Mouse (Mus musculus) T-helper 17 cell (primary cell): Measurements from ENCODE around the gene AU018091.
"Not testable (repeated sequence)": the region's sequence is repeated elsewhere in the genome, so short reads cannot be mapped to it uniquely, and the experiment has no call there.

ENCODE experiments used
- in situ Hi-C, 2 experiments: fragments of 300-600 bp; cut with MboI, MseI; formaldehyde crosslinking; loops; 1 replicate in 1 of 2; 2 replicates in 1 of 2; pipeline ENCODE4 v1.15.1; 2025; ENCODE audit warnings: high pct_unique_total_duplicates in 2 of 2

The AU018091 gene

GRCm38 (mm10) chr7:3166270-3166669 is 2.7 kb downstream of the AU018091 start:
- in situ Hi-C loops: no loop called here

GRCm38 (mm10) chr7:3164991-3165390 is 4.0 kb downstream of the AU018091 start:
- in situ Hi-C loops: no loop called here

DNA sequence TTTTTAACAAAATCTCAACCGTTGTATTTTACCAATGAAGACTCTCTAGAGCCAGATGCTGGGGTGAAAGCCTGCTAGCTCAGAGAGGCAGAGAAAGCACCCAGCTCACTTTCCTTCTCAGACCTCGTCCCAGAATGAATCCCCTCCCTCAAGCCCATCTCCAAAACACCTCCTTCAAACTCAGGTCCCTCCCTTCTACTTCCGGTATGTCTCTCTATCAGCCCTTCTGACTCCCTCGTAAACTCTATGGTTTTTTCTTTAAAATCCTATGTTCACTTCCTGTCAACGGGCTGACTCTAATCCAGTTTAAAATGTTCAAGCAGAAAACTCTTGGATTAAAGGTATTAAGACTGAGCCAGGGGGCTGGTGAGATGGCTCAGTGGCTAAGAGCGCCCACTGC is 4.6 kb downstream of the AU018091 start:
- in situ Hi-C loops: no loop called here

GRCm38 (mm10) chr7:3150376-3150775 is 18.6 kb downstream of the AU018091 start:
- in situ Hi-C loops: no loop called here

- in situ Hi-C loops: no loop called here
These were observed 22.9 kb downstream of the AU018091 start for GRCm38 (mm10) chr7:3146072-3146471.

DNA sequence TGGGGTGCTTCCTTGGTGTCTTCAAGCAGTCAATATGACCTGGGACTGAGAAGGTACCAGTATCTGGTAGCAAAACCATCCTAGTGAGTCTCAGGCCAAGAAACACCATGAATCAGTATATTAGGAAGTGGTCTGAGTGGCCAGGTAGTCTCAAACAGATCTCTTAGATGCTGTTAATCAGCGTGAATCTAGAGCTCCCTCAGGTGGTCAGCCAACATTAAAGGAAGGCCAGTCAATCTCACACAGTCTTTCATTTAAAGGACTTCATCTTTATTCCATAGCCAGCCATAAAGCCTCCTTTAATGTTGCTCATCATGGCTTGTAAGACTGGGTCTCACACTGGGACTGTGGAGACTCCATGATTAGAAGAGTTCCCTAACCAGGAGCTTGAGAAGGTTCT is 25.7 kb downstream of the AU018091 start:
- in situ Hi-C loops: no loop called here

GRCm38 (mm10) chr7:3135606-3136005 is 33.4 kb downstream of the AU018091 start:
- in situ Hi-C loops: no loop called here

- in situ Hi-C loops: no loop called here
These were observed 34.3 kb downstream of the AU018091 start for GRCm38 (mm10) chr7:3134654-3135053.

- in situ Hi-C loops: no loop called here
These were observed 38.7 kb downstream of the AU018091 start for GRCm38 (mm10) chr7:3130342-3130741.

- in situ Hi-C loops: loop anchor here in 1 of 2 experiments (5.0 kb wide), 1 partner anchor 71 kb away; no protein-coding TSS in a partner anchor
These were observed 40.4 kb downstream of the AU018091 start for GRCm38 (mm10) chr7:3128564-3128963.

DNA sequence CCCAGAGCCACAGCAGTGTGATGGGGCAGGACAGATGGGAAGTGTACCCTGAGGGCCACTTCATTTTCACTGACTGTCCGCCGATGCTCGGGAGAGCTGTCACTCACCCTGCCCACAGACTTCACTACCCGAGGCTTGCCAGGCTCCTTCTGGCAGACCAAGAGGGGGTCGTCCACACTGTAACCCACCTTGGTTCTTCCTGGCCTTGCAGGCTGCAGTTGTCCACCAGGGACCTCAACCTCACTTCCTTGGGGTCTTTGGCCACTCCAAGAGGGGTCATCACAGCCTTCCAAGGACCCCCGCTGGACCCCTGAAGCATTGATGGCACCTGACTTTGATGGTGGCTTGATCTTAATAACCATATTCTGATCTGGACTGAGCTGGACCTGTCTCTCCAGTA is 57.8 kb downstream of the AU018091 start:
- in situ Hi-C loops: not testable (repeated sequence)

GRCm38 (mm10) chr7:3106516-3107077 is 62.4 kb downstream of the AU018091 start:
- in situ Hi-C loops: not testable (repeated sequence)
